Comparison of ENCODE assay signal across 9 mouse cellular contexts in genomic region chr2:62047504-62048005, GRCm38 (mm10). TPM values are rescaled to one million over a fixed set of nuclear protein-coding genes. Genes with fewer than 3 reads are reported as not detected.
DNase-seq lines count a peak whose midpoint lies in the region; ATAC-seq and TF ChIP-seq lines count a peak whose summit lies in the region.
"Had no signal": no experiment of that assay in that cellular context is flagged by ENCODE, and none has a peak within 500 bp of the region (broad histone marks: within the 10 kb centered on the region; RNA-seq: fewer than 3 reads in every experiment).

No protein-coding gene starts in this region.

- peak overlapping the region; percentile 70 for H3K4me3 ChIP-seq in heart, embryonic 16.5 days (ENCODE audit: low read length)
- peak overlapping the region; percentile 91 for H3K4me3 ChIP-seq in cerebellum, adult 2 months (replicated peaks; ENCODE audit: insufficient read depth, low read depth, low read length)
- H3K4me3 ChIP-seq in midbrain, embryonic 13.5 days (replicated peaks), result peak overlapping the region; percentile 56

- no peaks in the 10 kb centered on the region for H3K9me3 ChIP-seq in heart, embryonic 16.5 days (replicated peaks; ENCODE audit: control insufficient read depth, low read length)
- no peaks in the 10 kb centered on the region for H3K9me3 ChIP-seq in midbrain, embryonic 13.5 days

- peak; percentile 87; the same call in 1 of the 2 replicates for TF ChIP-seq POLR2A in cerebellum, adult 2 months (IDR thresholded peaks at IDR 0.05; ENCODE audit: borderline replicate concordance, insufficient read depth, low read length)

- 2% methylated on average over 14 of the region's 14 CpGs for WGBS in heart, embryonic 16.5 days
- 1% methylated on average over 14 of the region's 14 CpGs for WGBS in cerebellum, adult 2 months
- WGBS in midbrain, embryonic 13.5 days, result under 1% methylated on average over 14 of the region's 14 CpGs

- peak overlapping the region; percentile 69 for H3K9ac ChIP-seq in heart, embryonic 16.5 days (ENCODE audit: low read length)
- H3K9ac ChIP-seq in midbrain, embryonic 13.5 days (replicated peaks), result peak overlapping the region; percentile 76

- peak; percentile 70; the same call in 1 of the 2 replicates for ATAC-seq in heart, embryonic 16.5 days (replicated peaks; ENCODE audit: extremely low read depth, insufficient read depth, low FRiP score)
- peak; percentile 95 for ATAC-seq in midbrain, embryonic 13.5 days

- no peaks in the 10 kb centered on the region for H3K36me3 ChIP-seq in heart, embryonic 16.5 days (ENCODE audit: control insufficient read depth, insufficient read depth)
- no peaks in the 10 kb centered on the region for H3K36me3 ChIP-seq in midbrain, embryonic 13.5 days

- H3K4me1 ChIP-seq in heart, embryonic 16.5 days (ENCODE audit: control insufficient read depth, insufficient read depth, low read length), result peaks cover 5% of the 10 kb centered on the region
- H3K4me1 ChIP-seq in cerebellum, adult 2 months (ENCODE audit: control insufficient read depth, insufficient read depth, low read length), result peaks cover 2% of the 10 kb centered on the region; the same call in 1 of the 2 replicates
- no peaks in the 10 kb centered on the region; the same call in 1 of the 2 replicates for H3K4me1 ChIP-seq in midbrain, embryonic 13.5 days (replicated peaks)

- no peaks in the 10 kb centered on the region for H3K27me3 ChIP-seq in heart, embryonic 16.5 days (ENCODE audit: control insufficient read depth, insufficient read depth, low read length)
- H3K27me3 ChIP-seq in cerebellum, adult 2 months (ENCODE audit: control insufficient read depth, insufficient read depth, low read length), result no peaks in the 10 kb centered on the region
- no peaks in the 10 kb centered on the region for H3K27me3 ChIP-seq in midbrain, embryonic 13.5 days
- H3K27me3 ChIP-seq: CH12.LX had no signal

- TF ChIP-seq CTCF in cerebellum, adult 2 months (IDR thresholded peaks at IDR 0.05; ENCODE audit: borderline replicate concordance, insufficient read depth, low read depth, low read length), result no peak

- H3K4me2 ChIP-seq in heart, embryonic 16.5 days (ENCODE audit: low read depth, low read length), result peak overlapping the region; percentile 84
- peak overlapping the region; percentile 70 for H3K4me2 ChIP-seq in midbrain, embryonic 13.5 days (replicated peaks)

- DNase-seq in heart, adult 11 months, result no peak
- peak; percentile 86 to 90 for DNase-seq in cerebellum, adult 2 months
- DNase-seq in forelimb bud, embryonic 11.5 days (ENCODE audit: low read depth, low spot score), result peak; percentile 37
- peak; percentile 68 to 79 for DNase-seq in layer of hippocampus, postnatal 14 days (ENCODE audit: low spot score in 2 of 2)
- DNase-seq in testis, postnatal 10 days (ENCODE audit: low spot score), result peak; percentile 45
- no peak for DNase-seq in urinary bladder, adult 18-20 months (ENCODE audit: low spot score in 2 of 2)

- 0 out of 2 replicates have a peak overlapping the region, but pooled peaks have one; percentile 27 for H3K27ac ChIP-seq in heart, embryonic 16.5 days (ENCODE audit: low read length)
- peak overlapping the region; percentile 87 for H3K27ac ChIP-seq in cerebellum, adult 2 months (ENCODE audit: insufficient read depth, low read length)
- H3K27ac ChIP-seq in midbrain, embryonic 13.5 days, result peak overlapping the region; percentile 93

RNA-seq across cellular contexts. Expression of gene Slc4a10, which starts 1.3 kb away (rescaled TPM):
- polyA plus RNA-seq in heart, embryonic 16.5 days (2015; fragmentation: Nextera tagmentation; extraction: Ambion mirVana), result 0.09 and 0.18 TPM in 2 replicates
- 69.8 and 81.1 TPM in 2 replicates for polyA plus RNA-seq in cerebellum, adult 2 months (2012; rRNA removed)
- 100 to 1,000 TPM; 179 to 181 TPM for total RNA-seq in layer of hippocampus, postnatal 14 days (2021)
- 7.5 and 8.9 TPM in 2 replicates for polyA plus RNA-seq in midbrain, embryonic 13.5 days (2015; fragmentation: Nextera tagmentation; extraction: Ambion mirVana)
- total RNA-seq: CH12.LX had no signal

Comparison
In these comparisons a context has a peak if more than half of its experiments do, and no peak if none do; other contexts are left out.
1. H3K27ac ChIP-seq: peak in every context shown above with its lines; median percentile 93 in midbrain, embryonic 13.5 days; 87 in cerebellum, adult 2 months; 27 in heart, embryonic 16.5 days.
2. DNase-seq: peak in cerebellum, adult 2 months (2 of 2), forelimb bud, embryonic 11.5 days (single experiment), layer of hippocampus, postnatal 14 days (2 of 2) and testis, postnatal 10 days (single experiment); none in heart, adult 11 months (single experiment) and urinary bladder, adult 18-20 months (0 of 2).
3. Peak in every context shown above with its lines, with median percentiles within 50 percentile points of each other: H3K4me3 ChIP-seq.